Mouse (Mus musculus) myocyte (in vitro differentiated cells): ENCODE measurements around the gene Csrnp2. TPM values are rescaled to one million over a fixed set of nuclear protein-coding genes. Genes with fewer than 3 reads are reported as not detected.
"Not testable (repeated sequence)": the region's sequence is repeated elsewhere in the genome, so short reads cannot be mapped to it uniquely, and the experiment has no call there.

Experiments
- H3K27me3 ChIP-seq: one replicate; pipeline ENCODE4 v1.6.1; 2011; ENCODE audit not compliant: control insufficient read depth, insufficient read depth, insufficient read length
- H3K36me3 ChIP-seq: one replicate; pipeline ENCODE4 v1.6.1; 2011; ENCODE audit not compliant: control insufficient read depth, insufficient read depth
- H3K4me2 ChIP-seq: one replicate; pipeline ENCODE4 v1.6.1; 2011; ENCODE audit warnings: low read depth, control low read depth
- H3K4me3 ChIP-seq: one replicate; pipeline ENCODE4 v1.5.1; 2011; ENCODE audit warnings: mild to moderate bottlenecking, control low read depth, moderate library complexity
- H3K79me2 ChIP-seq: one replicate; pipeline ENCODE4 v1.6.1; 2011; ENCODE audit not compliant: control insufficient read depth, insufficient read depth
- H3ac ChIP-seq: one replicate; pipeline ENCODE4 v1.6.1; 2011; ENCODE audit not compliant: control insufficient read depth, insufficient read length
- CEBPB ChIP-seq: IDR thresholded peaks from 2 replicates; pipeline ENCODE4 v1.6.1; 2011; ENCODE audit warnings: mild to moderate bottlenecking, moderate library complexity; ENCODE audit not compliant: poor library complexity, insufficient read depth, severe bottlenecking
- E2F4 ChIP-seq: IDR thresholded peaks from one replicate; pipeline ENCODE4 v1.6.1; 2011; ENCODE audit warnings: mild to moderate bottlenecking, control low read depth, moderate library complexity; ENCODE audit not compliant: insufficient read depth
- MAX ChIP-seq: IDR thresholded peaks from one replicate; pipeline ENCODE4 v1.6.1; 2011; ENCODE audit warnings: low read depth, mild to moderate bottlenecking, control low read depth
- MYOD1 ChIP-seq, 3 experiments: IDR thresholded peaks; one replicate each; pipeline ENCODE4 v1.6.1; 2011; ENCODE audit warnings: control low read depth in 2 of 3, low read depth in 2 of 3, mild to moderate bottlenecking in 2 of 3, moderate library complexity in 1 of 3; ENCODE audit not compliant: insufficient read length in 2 of 3, control insufficient read depth in 1 of 3
- MYOG ChIP-seq, 3 experiments: IDR thresholded peaks; one replicate each; pipeline ENCODE4 v1.6.1; 2011; ENCODE audit warnings: control low read depth in 2 of 3, low read depth in 2 of 3, mild to moderate bottlenecking in 2 of 3; ENCODE audit not compliant: insufficient read length in 2 of 3, control insufficient read depth in 1 of 3, insufficient read depth in 1 of 3
- POLR2A ChIP-seq: IDR thresholded peaks from one replicate; pipeline ENCODE4 v1.6.1; 2011; ENCODE audit warnings: low read depth, mild to moderate bottlenecking, control low read depth, moderate library complexity; ENCODE audit not compliant: insufficient read length
- POLR2AphosphoS2 ChIP-seq: IDR thresholded peaks from one replicate; pipeline ENCODE4 v1.6.1; 2011; ENCODE audit warnings: low read depth, control low read depth; ENCODE audit not compliant: insufficient read length
- REST ChIP-seq: IDR thresholded peaks from one replicate; pipeline ENCODE4 v1.6.1; 2011; ENCODE audit warnings: mild to moderate bottlenecking, control low read depth, moderate library complexity; ENCODE audit not compliant: insufficient read depth, insufficient read length
- SRF ChIP-seq: IDR thresholded peaks from one replicate; pipeline ENCODE4 v1.6.1; 2011; ENCODE audit warnings: low read depth; ENCODE audit not compliant: control insufficient read depth, insufficient read length
- TCF12 ChIP-seq: IDR thresholded peaks from one replicate; pipeline ENCODE4 v1.6.1; 2011; ENCODE audit warnings: mild to moderate bottlenecking, control low read depth; ENCODE audit not compliant: poor library complexity, insufficient read depth, severe bottlenecking
- TCF3 ChIP-seq: IDR thresholded peaks from one replicate; pipeline ENCODE4 v1.6.1; 2011; ENCODE audit warnings: low read depth, control low read depth; ENCODE audit not compliant: insufficient read length
- USF1 ChIP-seq: IDR thresholded peaks from one replicate; pipeline ENCODE4 v1.6.1; 2011; ENCODE audit warnings: low read depth, mild to moderate bottlenecking, control low read depth, moderate library complexity
- polyA plus RNA-seq: library from polyadenylated mRNA; unstranded; fragments of >200 nt; fragmentation: generic; extraction: Trizol; gene quantifications from one replicate; pipeline ENCODE4 v1.2.1, GENCODE M21; 2012; ENCODE audit warnings: missing spikeins

The Csrnp2 gene
- polyA plus RNA-seq, 1 experiment, result 9.2 TPM

- no peaks in the 10 kb centered on the region for H3K27me3 ChIP-seq
- H3K79me2 ChIP-seq, result peaks cover 61% of the 10 kb centered on the region
- H3ac ChIP-seq, result no peak overlapping the region
- H3K4me3 ChIP-seq, result no peak overlapping the region
- peaks cover 6% of the 10 kb centered on the region for H3K36me3 ChIP-seq
- TF ChIP-seq REST (no peak), CEBPB (no peak), MYOD1 (IDR thresholded peaks at IDR 0.05; ENCODE audit: control insufficient read depth in 1 of 3, insufficient read length in 2 of 3, low read depth in 2 of 3) (no peak), POLR2A (no peak), MAX (no peak), E2F4 (no peak)
- H3K4me2 ChIP-seq, result no peak overlapping the region
These were observed 3.3 kb downstream of the Csrnp2 start for GRCm38 (mm10) chr15:100491966-100492365.

GRCm38 (mm10) chr15:100489263-100489662 lies 6.0 kb downstream of the Csrnp2 start:
- Histone ChIP-seq H3K79me2 (peaks cover 57% of the 10 kb centered on the region), H3K4me2 (peak overlapping the region; percentile 54), H3K27me3 (no peaks in the 10 kb centered on the region), H3ac (no peak overlapping the region), H3K4me3 (no peak overlapping the region), H3K36me3 (peaks cover 19% of the 10 kb centered on the region)
- TF ChIP-seq TCF3 (no peak), CEBPB (no peak), USF1 (no peak), E2F4 (no peak), REST (no peak), POLR2AphosphoS2 (peak; percentile 57), POLR2A (peak; percentile 14), TCF12 (peak; percentile 31), MYOD1 (IDR thresholded peaks at IDR 0.05; ENCODE audit: control insufficient read depth in 1 of 3, insufficient read length in 2 of 3, low read depth in 2 of 3) (peak in 2 of 3 experiments; percentile 93 to 96), SRF (peak; percentile 13), MAX (no peak), MYOG (IDR thresholded peaks at IDR 0.05; ENCODE audit: control insufficient read depth in 1 of 3, insufficient read depth in 1 of 3, insufficient read length in 2 of 3, low read depth in 2 of 3) (peak; percentile 67 to 95 (median 87))

- H3K79me2 ChIP-seq, result peaks cover 48% of the 10 kb centered on the region
- H3K27me3 ChIP-seq, H3ac ChIP-seq, H3K4me3 ChIP-seq: not testable (repeated sequence)
- TF ChIP-seq CEBPB (peak; percentile 55; the same call in 1 of the 2 replicates), MYOG (IDR thresholded peaks at IDR 0.05; ENCODE audit: control insufficient read depth in 1 of 3, insufficient read depth in 1 of 3, insufficient read length in 2 of 3, low read depth in 2 of 3) (peak in 1 of 3 experiments; percentile 83), MYOD1 (IDR thresholded peaks at IDR 0.05; ENCODE audit: control insufficient read depth in 1 of 3, insufficient read length in 2 of 3, low read depth in 2 of 3) (peak in 2 of 3 experiments; percentile 10 to 37)
- H3K4me2 ChIP-seq, result peak overlapping the region; percentile 54
- peaks cover 28% of the 10 kb centered on the region for H3K36me3 ChIP-seq
These were observed 7.0 kb downstream of the Csrnp2 start for GRCm38 (mm10) chr15:100488297-100488696.

- peaks cover 36% of the 10 kb centered on the region for H3K36me3 ChIP-seq
- TF ChIP-seq E2F4 (no peak), POLR2A (no peak), CEBPB (no peak), USF1 (no peak)
These were observed 8.2 kb downstream of the Csrnp2 start for GRCm38 (mm10) chr15:100487050-100487449.

GRCm38 (mm10) chr15:100486450-100486849 lies 8.8 kb downstream of the Csrnp2 start:
- Histone ChIP-seq H3K27me3 (no peaks in the 10 kb centered on the region), H3K4me3 (no peak overlapping the region), H3K36me3 (peaks cover 40% of the 10 kb centered on the region), H3ac (no peak overlapping the region), H3K4me2 (no peak overlapping the region), H3K79me2 (peaks cover 29% of the 10 kb centered on the region)
- TF ChIP-seq POLR2A, result no peak
- TF ChIP-seq E2F4, result no peak
- TF ChIP-seq MAX, result no peak
- TF ChIP-seq MYOD1 (IDR thresholded peaks at IDR 0.05; ENCODE audit: control insufficient read depth in 1 of 3, insufficient read length in 2 of 3, low read depth in 2 of 3), result no peak
- no peak for TF ChIP-seq REST
- no peak for TF ChIP-seq CEBPB
- no peak for TF ChIP-seq SRF

More at GRCm38 (mm10) chr15:100487050-100487449, 8.2 kb downstream of the Csrnp2 start:
- no peaks in the 10 kb centered on the region for H3K27me3 ChIP-seq
- H3K4me3 ChIP-seq, result no peak overlapping the region
- no peak overlapping the region for H3K4me2 ChIP-seq
- peaks cover 35% of the 10 kb centered on the region for H3K79me2 ChIP-seq
- no peak overlapping the region for H3ac ChIP-seq

GRCm38 (mm10) chr15:100485576-100485975 lies 9.7 kb downstream of the Csrnp2 start:
- TF ChIP-seq POLR2A (no peak), REST (no peak), MAX (no peak)
- no peak overlapping the region for H3K4me3 ChIP-seq
- no peak overlapping the region for H3K4me2 ChIP-seq
- peaks cover 48% of the 10 kb centered on the region for H3K36me3 ChIP-seq
- no peak overlapping the region for H3ac ChIP-seq
- peaks cover 20% of the 10 kb centered on the region for H3K79me2 ChIP-seq
- H3K27me3 ChIP-seq, result no peaks in the 10 kb centered on the region
